Mouse (Mus musculus) heart, embryonic 12.5 days (tissue): Measurements from ENCODE around the gene Chrnb4. TPM values are rescaled to one million over a fixed set of nuclear protein-coding genes. Genes with fewer than 3 reads are reported as not detected.

Experiments
- ATAC-seq: fragments of 200-750 bp; cut with Nextera tagmentation; 2 replicates; pipeline ENCODE4 v1.8.0; 2017; ENCODE audit warnings: moderate TSS enrichment, moderate library complexity; ENCODE audit not compliant: insufficient number of reproducible peaks, low FRiP score
- H3K27ac ChIP-seq: fragments of 300-500 bp; sonication (generic); 2 replicates; pipeline ENCODE4 v1.5.1; 2016; ENCODE audit warnings: mild to moderate bottlenecking, moderate library complexity; ENCODE audit not compliant: poor library complexity, severe bottlenecking
- H3K27me3 ChIP-seq: fragments of 300-500 bp; sonication (generic); replicated peaks from 2 replicates; pipeline ENCODE4 v1.6.1; 2016; ENCODE audit warnings: mild to moderate bottlenecking, moderate library complexity
- H3K36me3 ChIP-seq: fragments of 300-500 bp; sonication (generic); 2 replicates; pipeline ENCODE4 v1.6.1; 2016; ENCODE audit warnings: mild to moderate bottlenecking, moderate library complexity
- H3K4me1 ChIP-seq: fragments of 300-500 bp; sonication (generic); replicated peaks from 2 replicates; pipeline ENCODE4 v1.6.1; 2016; ENCODE audit warnings: mild to moderate bottlenecking
- H3K4me2 ChIP-seq: fragments of 300-500 bp; sonication (generic); 2 replicates; pipeline ENCODE4 v1.6.1; 2016; ENCODE audit warnings: mild to moderate bottlenecking, moderate library complexity
- H3K4me3 ChIP-seq: fragments of 300-500 bp; sonication (generic); 2 replicates; pipeline ENCODE4 v1.5.1; 2016; ENCODE audit warnings: mild to moderate bottlenecking
- H3K9ac ChIP-seq: fragments of 300-500 bp; sonication (generic); 2 replicates; pipeline ENCODE4 v1.6.1; 2016; ENCODE audit warnings: mild to moderate bottlenecking, moderate library complexity
- H3K9me3 ChIP-seq: fragments of 300-500 bp; sonication (generic); replicated peaks from 2 replicates; pipeline ENCODE4 v1.6.1; 2016; ENCODE audit warnings: mild to moderate bottlenecking, moderate library complexity
- WGBS: fragments of 180-500 bp; shearing (Covaris S2); methylation state at CpG from one replicate; pipeline ENCODE4 v1.1.7; 2016; 5-methylcytosine and 5-hydroxymethylcytosine counted together
- polyA plus RNA-seq: library from polyadenylated mRNA; unstranded; fragments of >200 nt; fragmentation: Nextera tagmentation; extraction: Ambion mirVana; gene quantifications from 2 replicates; pipeline ENCODE4 v1.2.1, GENCODE M21; 2016

The Chrnb4 gene
- 0.27 and 0.47 TPM in 2 replicates for polyA plus RNA-seq

GRCm38 (mm10) chr9:55048211-55048880 lies at the start of gene Chrnb4:
TSS of gene Chrnb4 (minus strand) at chr9:55048779.
- 1% methylated on average over 23 of the region's 23 CpGs for WGBS
- Histone ChIP-seq H3K4me1 (peaks cover 11% of the 10 kb centered on the region), H3K4me2 (peak within 1 kb of the TSS; percentile 96), H3K36me3 (no peaks in the 10 kb centered on the region), H3K9ac (peak within 1 kb of the TSS; percentile 68), H3K4me3 (peak within 1 kb of the TSS; percentile 61), H3K27me3 (peaks cover 14% of the 10 kb centered on the region), H3K27ac (no peak within 1 kb of the TSS), H3K9me3 (no peaks in the 10 kb centered on the region)
- ATAC-seq, result peak; percentile 51

- WGBS, result 92% methylated on average over 4 of the region's 4 CpGs
- Histone ChIP-seq H3K4me2 (no peak overlapping the region), H3K9ac (no peak overlapping the region), H3K9me3 (no peaks in the 10 kb centered on the region), H3K27me3 (no peaks in the 10 kb centered on the region), H3K4me3 (no peak overlapping the region), H3K4me1 (0 out of 2 replicates have a peak, but pooled peaks cover 6% of the 10 kb centered on the region), H3K36me3 (no peaks in the 10 kb centered on the region), H3K27ac (no peak overlapping the region)
- ATAC-seq, result no peak
These were observed 48.3 kb upstream of the Chrnb4 start for GRCm38 (mm10) chr9:55096870-55097269.

GRCm38 (mm10) chr9:55096033-55096432 lies 47.5 kb upstream of the Chrnb4 start:
- no peak for ATAC-seq

GRCm38 (mm10) chr9:55090141-55090540 lies 41.6 kb upstream of the Chrnb4 start:
- H3K9me3 ChIP-seq, result no peaks in the 10 kb centered on the region
- H3K4me1 ChIP-seq, result no peaks in the 10 kb centered on the region
- no peak overlapping the region for H3K4me2 ChIP-seq
- H3K27ac ChIP-seq, result no peak overlapping the region
- no peak overlapping the region for H3K9ac ChIP-seq
- H3K36me3 ChIP-seq, result no peaks in the 10 kb centered on the region
- H3K27me3 ChIP-seq, result no peaks in the 10 kb centered on the region
- H3K4me3 ChIP-seq, result no peak overlapping the region
- no peak for ATAC-seq
- 48% methylated on average over 5 of the region's 5 CpGs for WGBS

More at GRCm38 (mm10) chr9:55096033-55096432, 47.5 kb upstream of the Chrnb4 start:
- Histone ChIP-seq H3K4me1 (0 out of 2 replicates have a peak, but pooled peaks cover 6% of the 10 kb centered on the region), H3K36me3 (no peaks in the 10 kb centered on the region), H3K27me3 (no peaks in the 10 kb centered on the region), H3K9ac (no peak overlapping the region), H3K4me2 (no peak overlapping the region), H3K27ac (no peak overlapping the region), H3K4me3 (no peak overlapping the region), H3K9me3 (no peaks in the 10 kb centered on the region)
- WGBS, result 57% methylated on average over 3 of the region's 3 CpGs

GRCm38 (mm10) chr9:55089226-55089625 lies 40.6 kb upstream of the Chrnb4 start:
- no peak overlapping the region for H3K27ac ChIP-seq
- no peak overlapping the region for H3K4me3 ChIP-seq
- H3K36me3 ChIP-seq, result no peaks in the 10 kb centered on the region
- no peak overlapping the region for H3K9ac ChIP-seq
- WGBS, result 92% methylated on average over 2 of the region's 2 CpGs
- H3K9me3 ChIP-seq, result no peaks in the 10 kb centered on the region
- no peak overlapping the region for H3K4me2 ChIP-seq
- H3K4me1 ChIP-seq, result no peaks in the 10 kb centered on the region
- ATAC-seq, result no peak
- H3K27me3 ChIP-seq, result no peaks in the 10 kb centered on the region

- no peak overlapping the region for H3K9ac ChIP-seq
- no peak overlapping the region for H3K4me2 ChIP-seq
- 28% methylated on average over 7 of the region's 7 CpGs for WGBS
- no peak for ATAC-seq
- no peaks in the 10 kb centered on the region for H3K9me3 ChIP-seq
- no peak overlapping the region for H3K4me3 ChIP-seq
- H3K4me1 ChIP-seq, result no peaks in the 10 kb centered on the region
- H3K36me3 ChIP-seq, result no peaks in the 10 kb centered on the region
- H3K27me3 ChIP-seq, result no peaks in the 10 kb centered on the region
- H3K27ac ChIP-seq, result no peak overlapping the region
These were observed 34.8 kb upstream of the Chrnb4 start for GRCm38 (mm10) chr9:55083154-55083913.

- H3K4me1 ChIP-seq, result peaks cover 20% of the 10 kb centered on the region; the same call in 1 of the 2 replicates
- H3K9ac ChIP-seq, result no peak overlapping the region
- WGBS, result 14% methylated on average over 5 of the region's 5 CpGs
- 0 out of 2 replicates have a peak, but pooled peaks have one; percentile 22 for ATAC-seq
- no peak overlapping the region for H3K4me3 ChIP-seq
- H3K4me2 ChIP-seq, result peak overlapping the region; percentile 25; the same call in 1 of the 2 replicates
- no peaks in the 10 kb centered on the region for H3K27me3 ChIP-seq
- H3K36me3 ChIP-seq, result no peaks in the 10 kb centered on the region
- no peaks in the 10 kb centered on the region for H3K9me3 ChIP-seq
- no peak overlapping the region for H3K27ac ChIP-seq
These were observed 19.3 kb upstream of the Chrnb4 start for GRCm38 (mm10) chr9:55067965-55068265.

GRCm38 (mm10) chr9:55067260-55067964 lies 18.8 kb upstream of the Chrnb4 start:
- 21% methylated on average over 8 of the region's 8 CpGs for WGBS
- no peak; the same call in 1 of the 2 replicates for ATAC-seq
- Histone ChIP-seq H3K4me2 (peak overlapping the region; percentile 25; the same call in 1 of the 2 replicates), H3K9me3 (no peaks in the 10 kb centered on the region), H3K27ac (no peak overlapping the region), H3K36me3 (no peaks in the 10 kb centered on the region), H3K4me3 (no peak overlapping the region), H3K9ac (no peak overlapping the region), H3K4me1 (peaks cover 20% of the 10 kb centered on the region; the same call in 1 of the 2 replicates), H3K27me3 (no peaks in the 10 kb centered on the region)

GRCm38 (mm10) chr9:55065241-55065640 lies 16.7 kb upstream of the Chrnb4 start:
- ATAC-seq, result no peak
- Histone ChIP-seq H3K36me3 (no peaks in the 10 kb centered on the region), H3K9me3 (no peaks in the 10 kb centered on the region), H3K27me3 (no peaks in the 10 kb centered on the region), H3K4me3 (no peak overlapping the region), H3K4me2 (no peak overlapping the region), H3K9ac (no peak overlapping the region), H3K27ac (no peak overlapping the region), H3K4me1 (peaks cover 20% of the 10 kb centered on the region; the same call in 1 of the 2 replicates)
- whole genome bisulfite sequencing, result 81% methylated on average over 9 of the region's 9 CpGs

- ATAC-seq, result no peak
- Histone ChIP-seq H3K36me3 (no peaks in the 10 kb centered on the region), H3K9ac (no peak overlapping the region), H3K27me3 (no peaks in the 10 kb centered on the region), H3K27ac (no peak overlapping the region), H3K4me1 (no peaks in the 10 kb centered on the region), H3K4me3 (no peak overlapping the region), H3K4me2 (no peak overlapping the region), H3K9me3 (no peaks in the 10 kb centered on the region)
- 84% methylated on average over 4 of the region's 4 CpGs for WGBS
These were observed 9.5 kb upstream of the Chrnb4 start for GRCm38 (mm10) chr9:55058067-55058466.

- WGBS, result 68% methylated on average over 2 of the region's 2 CpGs
- Histone ChIP-seq H3K4me3 (no peak overlapping the region), H3K4me1 (no peaks in the 10 kb centered on the region), H3K9me3 (no peaks in the 10 kb centered on the region), H3K4me2 (no peak overlapping the region), H3K27ac (no peak overlapping the region), H3K9ac (no peak overlapping the region), H3K27me3 (no peaks in the 10 kb centered on the region), H3K36me3 (no peaks in the 10 kb centered on the region)
- no peak for ATAC-seq
These were observed 6.9 kb upstream of the Chrnb4 start for GRCm38 (mm10) chr9:55055386-55055930.
